Mouse (Mus musculus): ENCODE measurements around the gene Kpna7.
A peak's percentile ranks its signal among the peaks of the same experiment; 100 is the strongest.
"Not testable (repeated sequence)": the region's sequence is repeated elsewhere in the genome, so short reads cannot be mapped to it uniquely, and the experiment has no call there.

Kpna7 gene

DNA sequence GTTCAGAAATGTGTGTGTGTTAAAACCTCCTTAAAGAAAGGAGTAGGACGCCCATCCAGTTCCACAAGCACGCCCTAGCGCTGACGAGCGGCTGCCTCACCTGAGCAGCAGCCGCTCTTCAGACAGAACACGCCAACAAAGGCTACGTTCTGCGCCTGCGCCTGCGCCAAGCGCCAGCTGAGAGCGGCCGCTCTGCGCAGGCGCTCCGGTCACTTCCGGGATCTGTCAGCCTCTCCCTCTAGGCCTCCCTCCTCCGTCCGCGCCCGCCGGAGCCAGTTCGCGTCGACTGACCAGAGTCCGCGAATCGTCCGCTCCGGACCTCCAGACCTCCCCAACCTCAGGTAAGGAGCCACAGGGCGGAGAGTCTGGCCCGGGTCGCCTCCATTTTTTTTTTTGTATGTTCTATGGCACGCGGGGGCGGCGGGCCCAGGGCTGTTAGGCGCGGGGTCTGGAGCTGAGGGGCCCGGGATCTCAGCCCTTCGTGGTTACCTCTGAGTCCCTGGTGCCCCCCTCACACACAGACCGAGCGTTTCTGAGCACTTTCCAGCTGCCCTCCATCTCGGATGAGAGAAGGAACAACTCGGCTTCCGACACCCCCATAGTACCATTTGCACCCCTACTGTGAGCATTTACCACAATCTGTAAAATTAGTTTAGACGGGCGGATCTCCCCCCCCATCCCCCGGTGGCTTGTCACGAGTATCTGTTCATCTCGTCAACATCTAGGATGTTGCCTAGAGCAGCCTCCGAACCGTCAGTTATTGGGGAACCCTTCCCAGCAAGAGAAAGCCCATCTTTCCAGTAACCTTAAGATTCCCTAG is at the start of gene Kpna7, which contains the start of gene Arpc1a:
Kpna7 (minus strand) TSS at position 399 of the 820 bp plus-strand sequence.
Arpc1a (plus strand) TSS at position 199 of the 820 bp plus-strand sequence.
- DNase-seq: peak; percentile 95

DNA sequence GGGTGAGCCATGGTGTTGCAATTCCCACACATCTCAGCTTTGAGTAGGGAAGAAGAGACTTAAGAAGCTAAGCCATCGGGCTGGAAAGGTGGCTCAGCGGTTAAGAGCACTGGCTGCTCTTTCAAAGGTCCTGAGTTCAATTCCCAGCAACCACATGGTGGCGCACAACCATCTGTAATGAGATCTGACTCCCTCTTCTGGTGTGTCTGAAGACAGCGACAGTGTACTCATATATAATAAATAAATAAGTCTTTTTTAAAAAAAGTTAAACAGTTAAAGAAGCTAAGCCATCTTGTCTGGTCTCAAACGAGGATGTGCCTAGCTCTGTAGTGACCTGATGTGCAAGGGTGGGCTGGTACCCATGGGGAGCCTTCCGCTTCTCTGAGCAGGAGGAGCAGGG is 49.4 kb upstream of the Kpna7 start:
- DNase-seq: not testable (repeated sequence)

DNA sequence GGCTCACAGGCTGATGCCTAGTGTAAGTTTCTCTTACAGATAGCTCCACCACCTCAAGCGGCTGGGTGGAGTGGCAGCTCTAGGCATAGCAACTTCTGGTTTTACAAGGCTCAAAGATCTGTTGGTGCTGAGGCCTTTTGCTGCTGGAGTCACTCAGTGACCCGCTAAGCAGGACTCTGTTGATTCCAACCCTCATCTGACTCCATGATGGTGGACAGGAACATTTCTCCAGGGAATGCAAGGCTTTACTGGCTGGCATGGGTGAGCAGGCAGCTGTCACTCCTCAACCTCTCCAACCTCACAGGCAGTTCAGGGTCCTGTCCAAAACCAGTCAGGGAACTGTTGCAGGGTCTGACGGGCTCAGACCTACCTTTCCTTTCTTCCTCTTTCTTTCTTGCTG is 47.2 kb upstream of the Kpna7 start:
- no peak for DNase-seq

DNA sequence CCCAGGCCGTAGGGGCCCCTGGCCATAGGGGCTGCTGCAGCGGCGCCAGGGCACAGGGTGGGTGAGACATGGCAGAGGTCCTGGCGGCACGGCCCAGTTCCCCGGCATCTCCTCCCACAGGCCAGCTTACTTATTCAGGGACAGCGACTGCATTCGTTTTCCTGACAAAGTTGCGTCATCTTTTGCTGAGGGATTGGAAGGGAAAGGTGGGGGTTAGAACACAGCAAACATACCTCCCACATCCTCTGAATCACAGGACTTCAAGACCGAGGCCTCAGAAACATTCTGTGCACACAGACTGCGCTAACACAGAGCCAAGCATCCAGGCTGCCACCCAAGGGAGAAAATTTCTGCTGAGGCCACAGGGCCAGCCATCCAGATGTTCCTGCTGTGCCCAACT is 46.4 kb upstream of the Kpna7 start:
- no peak for DNase-seq

DNA sequence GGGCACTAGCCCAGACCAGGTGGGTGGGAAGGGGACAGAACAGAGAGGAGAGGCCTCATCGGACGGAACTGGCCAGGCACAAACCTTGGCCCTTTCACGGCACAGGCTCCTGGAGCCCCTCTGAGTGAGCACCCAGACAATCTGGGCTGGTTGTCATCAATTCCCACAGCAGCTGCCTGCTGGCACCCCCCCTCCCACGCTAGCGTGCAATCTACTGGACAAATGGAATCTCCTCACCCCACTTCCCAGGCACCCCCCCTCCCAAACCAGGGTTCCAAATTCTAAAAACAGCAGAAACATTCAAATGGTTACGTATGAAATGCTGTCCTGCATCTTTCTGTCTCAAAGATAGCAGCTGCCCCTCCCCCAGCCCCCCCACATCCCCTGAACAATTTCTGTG is 45.9 kb upstream of the Kpna7 start:
- not testable (repeated sequence) for DNase-seq

DNA sequence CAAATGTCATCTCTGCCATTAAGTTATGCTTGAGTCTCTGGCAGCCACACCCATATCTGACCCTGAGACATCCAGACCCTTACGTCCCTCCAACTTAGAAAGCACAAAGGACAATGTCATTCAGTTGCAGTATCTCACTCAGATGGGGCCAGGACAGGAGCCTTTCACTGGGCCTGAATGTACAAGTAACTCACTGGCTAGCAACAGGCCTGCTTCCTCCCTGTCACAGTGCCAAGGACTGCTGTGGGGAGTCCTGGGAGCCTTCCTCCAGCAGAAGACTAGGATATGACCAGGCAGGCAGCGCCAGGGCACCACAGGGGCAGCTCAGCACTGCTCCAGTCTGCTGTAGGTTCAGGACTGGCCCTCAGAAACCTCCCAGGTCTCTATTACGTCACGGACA is 45.3 kb upstream of the Kpna7 start:
- no peak for DNase-seq

DNA sequence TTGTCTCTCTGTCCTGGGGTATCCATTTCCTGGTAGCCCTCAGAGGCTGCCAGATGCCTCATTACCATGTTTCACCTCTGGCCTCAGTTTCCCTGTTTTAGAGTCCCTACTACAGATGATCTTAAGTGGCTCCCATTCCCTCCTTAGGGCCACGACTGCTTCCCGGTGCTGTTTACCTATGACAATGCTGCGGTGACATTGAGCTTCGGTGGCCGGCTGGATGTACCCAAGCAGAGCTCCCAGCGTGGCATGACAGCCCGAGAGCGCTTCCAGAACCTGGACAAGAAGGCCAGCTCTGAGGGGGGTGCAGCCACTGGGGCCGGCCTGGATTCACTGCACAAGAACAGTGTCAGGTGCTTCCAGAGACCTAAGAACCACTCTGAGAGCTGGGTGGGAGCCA is 42.8 kb upstream of the Kpna7 start:
- DNase-seq: no peak

DNA sequence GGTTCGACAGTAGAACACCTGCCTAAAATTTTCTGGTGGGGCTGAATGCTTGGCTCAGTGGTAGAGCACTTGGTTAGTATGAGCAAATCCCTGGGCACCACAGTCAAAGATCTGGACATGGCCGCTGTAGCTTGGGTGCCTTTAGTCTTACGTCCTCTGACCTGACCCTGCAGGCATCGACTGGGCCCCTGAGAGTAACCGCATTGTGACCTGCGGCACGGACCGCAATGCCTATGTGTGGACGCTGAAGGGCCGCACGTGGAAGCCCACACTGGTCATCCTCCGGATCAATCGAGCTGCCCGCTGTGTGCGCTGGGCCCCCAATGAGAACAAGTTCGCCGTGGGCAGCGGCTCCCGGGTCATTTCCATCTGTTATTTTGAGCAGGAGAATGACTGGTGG is 39.6 kb upstream of the Kpna7 start:
- DNase-seq: no peak

DNA sequence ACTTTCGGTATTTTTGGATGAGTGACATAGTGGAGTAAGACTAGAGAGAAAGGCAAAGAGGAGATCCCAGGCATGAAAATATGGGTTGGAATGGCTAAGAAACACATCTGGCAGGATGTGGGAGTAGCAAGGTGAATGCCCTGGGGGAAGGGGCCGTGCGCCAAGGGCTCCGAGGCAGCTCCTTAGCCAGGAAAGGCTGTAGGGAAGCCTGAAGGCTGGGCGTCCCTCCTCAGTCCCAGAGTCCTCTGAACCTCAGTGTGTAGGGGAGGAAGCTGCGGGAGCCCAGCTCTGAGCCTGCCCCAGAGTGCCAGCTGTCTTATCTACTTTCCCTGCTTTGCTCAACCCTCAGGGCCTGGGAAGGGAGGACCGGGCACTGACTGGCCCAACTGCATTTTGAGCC is 37.1 kb upstream of the Kpna7 start:
- DNase-seq: no peak

DNA sequence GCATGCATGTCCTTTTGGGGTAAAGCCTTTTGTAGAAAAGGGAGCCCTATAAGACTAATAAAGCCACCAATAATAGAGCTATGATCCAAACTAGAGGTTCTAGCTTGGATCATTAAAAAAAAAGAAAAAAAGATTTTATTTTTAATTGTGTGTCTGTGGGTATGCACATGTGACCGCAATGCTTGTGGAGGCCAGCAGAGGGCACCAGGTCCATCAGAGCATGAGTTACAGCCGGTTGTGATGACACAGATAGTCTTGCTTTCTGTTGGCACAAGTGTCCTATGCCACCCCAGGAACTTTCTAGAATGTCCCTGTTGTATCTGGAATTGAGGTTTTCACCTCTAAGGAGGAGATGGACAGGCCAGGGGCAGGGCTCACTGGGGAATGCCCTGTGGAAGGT is 35.6 kb upstream of the Kpna7 start:
- no peak for DNase-seq

DNA sequence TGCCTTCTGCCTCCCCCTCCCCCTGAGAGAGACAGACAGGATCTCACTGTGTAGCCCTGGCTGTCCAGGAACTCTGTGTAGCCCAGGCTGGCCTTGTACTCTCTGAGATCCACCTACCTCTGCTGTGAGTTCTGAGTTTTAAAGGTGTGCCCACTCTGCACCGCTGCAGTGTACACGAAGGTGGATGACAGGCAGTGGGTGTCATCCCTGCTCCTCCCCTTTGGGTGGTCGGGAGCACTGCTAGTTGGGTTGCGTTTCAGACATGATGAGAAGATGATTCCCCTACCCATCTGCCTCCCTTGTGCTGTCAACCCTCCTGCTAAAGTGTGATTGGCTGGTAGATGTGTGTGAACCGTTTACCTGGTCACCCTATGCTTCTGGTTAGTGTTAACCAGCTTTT is 34.6 kb upstream of the Kpna7 start:
- DNase-seq: no peak

DNA sequence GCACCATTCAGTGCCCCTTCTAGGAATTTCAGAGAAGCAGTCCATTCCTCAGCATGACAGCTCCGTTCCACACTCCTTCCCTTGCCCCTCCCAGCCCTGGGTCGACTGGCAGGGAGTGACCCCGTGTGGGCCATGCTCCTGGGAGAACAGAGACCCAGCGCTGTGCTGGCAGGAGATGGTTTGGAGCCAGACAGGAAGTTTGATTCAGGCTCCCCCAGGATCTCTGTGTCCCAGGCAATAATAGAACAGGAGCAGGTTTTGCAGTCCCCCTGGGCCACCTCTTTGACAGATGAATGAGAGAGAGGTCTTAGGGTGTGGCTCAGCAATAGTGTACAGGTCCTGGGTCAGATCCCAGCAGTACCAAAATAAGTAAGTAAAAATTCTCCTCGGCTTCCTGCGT is 34.2 kb upstream of the Kpna7 start:
- peak; percentile 28 for DNase-seq

DNA sequence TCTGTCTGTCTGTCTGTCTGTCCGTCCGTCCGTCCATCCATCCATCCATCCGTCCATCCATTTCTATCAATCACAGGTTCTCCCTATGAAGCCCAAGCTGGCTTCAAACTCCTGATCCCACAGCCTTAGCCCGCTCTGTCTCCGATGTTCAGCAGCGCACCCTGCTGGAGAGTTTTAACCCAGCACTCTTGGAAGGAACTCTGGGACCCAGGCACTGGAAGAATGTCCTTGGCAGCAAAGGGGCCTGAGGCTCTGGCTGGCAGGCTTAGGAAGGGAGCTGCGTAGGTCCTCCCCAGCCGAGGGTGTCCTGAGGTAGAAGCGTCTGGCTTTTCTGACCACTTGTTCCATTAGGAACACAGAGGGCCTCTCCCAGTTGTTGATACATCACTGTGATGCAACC is 33.1 kb upstream of the Kpna7 start:
- peak; percentile 59 for DNase-seq

DNA sequence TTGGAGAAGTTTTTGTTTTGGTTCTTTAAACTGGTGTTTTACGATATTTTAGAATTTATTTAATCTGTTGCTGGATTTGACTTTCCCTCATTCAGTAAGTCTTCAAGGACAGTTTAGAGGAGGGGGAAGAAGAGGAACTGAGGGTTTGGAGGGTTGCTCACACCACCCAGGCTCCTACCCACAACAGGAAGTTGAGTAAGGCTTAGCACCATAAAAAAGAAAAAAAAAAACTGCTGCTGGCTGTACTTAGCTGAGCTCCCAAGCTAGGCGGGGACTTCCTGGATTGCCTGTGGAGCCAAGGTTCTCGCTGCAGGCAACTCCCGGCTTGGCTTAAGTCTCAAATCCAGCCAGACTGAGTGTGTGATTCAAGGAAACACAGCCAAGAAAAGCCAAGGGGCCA is 32.5 kb upstream of the Kpna7 start:
- peak; percentile 75 for DNase-seq

DNA sequence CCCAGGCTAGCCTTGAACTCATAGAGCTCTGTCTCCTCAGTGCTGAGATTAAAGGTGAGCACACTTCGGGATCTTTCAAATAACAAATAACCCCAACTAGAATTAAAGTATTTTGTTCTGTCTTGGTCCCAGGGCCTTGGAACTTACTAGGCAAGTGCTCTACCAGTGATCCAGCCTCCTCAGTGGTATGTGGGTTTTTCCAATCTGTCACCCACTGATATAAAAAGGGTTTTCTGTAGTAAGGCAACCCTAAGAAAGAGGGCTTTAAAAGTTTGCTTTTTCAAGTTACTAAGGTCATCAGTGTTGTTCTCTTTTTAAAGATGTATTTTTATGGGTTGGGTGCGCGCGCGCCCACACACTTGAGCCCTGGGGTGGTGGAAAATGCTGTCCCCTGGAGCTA is 31.9 kb upstream of the Kpna7 start:
- DNase-seq: no peak

DNA sequence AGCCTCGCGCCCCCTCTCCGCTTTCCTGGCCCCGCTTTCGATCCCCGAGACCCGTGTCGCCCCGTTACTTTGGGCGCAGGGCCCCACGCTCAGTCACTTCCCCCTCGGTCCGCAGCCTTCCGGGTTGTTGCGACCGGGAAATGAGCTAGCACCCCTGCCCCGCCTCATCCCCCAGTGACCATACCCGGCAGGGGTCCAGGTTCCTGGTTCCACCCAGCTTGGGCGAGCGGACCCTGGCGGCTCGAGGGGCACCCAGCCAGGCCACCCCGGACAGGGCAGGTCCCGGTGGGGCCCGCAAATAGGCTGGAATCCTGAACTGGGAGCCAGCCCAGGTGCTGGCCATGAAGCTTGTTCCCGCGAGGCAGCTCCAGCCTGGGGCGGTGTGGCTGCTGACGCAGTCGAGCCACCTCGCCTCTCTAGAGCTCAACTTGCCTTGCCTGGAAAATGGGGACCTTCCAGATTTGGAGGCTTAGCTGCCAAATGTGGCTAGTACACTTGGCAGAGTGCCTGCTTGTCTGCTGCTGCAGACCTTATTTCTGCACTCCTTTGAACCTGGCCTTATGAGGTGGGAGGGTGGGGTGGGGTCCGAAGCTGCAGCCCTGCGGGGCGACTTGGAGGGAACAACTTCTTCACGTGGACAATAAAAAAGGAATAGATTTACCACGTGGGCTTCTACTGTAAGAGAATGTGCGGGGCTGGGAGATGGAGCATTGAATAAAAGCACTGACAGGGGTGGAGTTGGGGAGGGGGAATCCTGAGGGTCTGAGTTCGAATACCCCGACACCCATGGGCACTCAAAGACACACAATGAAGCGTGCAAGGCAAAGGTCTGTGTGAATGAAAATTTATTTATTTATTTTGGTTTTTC is 31.0 kb upstream of the Kpna7 start:
- DNase-seq: peak; percentile 57

DNA sequence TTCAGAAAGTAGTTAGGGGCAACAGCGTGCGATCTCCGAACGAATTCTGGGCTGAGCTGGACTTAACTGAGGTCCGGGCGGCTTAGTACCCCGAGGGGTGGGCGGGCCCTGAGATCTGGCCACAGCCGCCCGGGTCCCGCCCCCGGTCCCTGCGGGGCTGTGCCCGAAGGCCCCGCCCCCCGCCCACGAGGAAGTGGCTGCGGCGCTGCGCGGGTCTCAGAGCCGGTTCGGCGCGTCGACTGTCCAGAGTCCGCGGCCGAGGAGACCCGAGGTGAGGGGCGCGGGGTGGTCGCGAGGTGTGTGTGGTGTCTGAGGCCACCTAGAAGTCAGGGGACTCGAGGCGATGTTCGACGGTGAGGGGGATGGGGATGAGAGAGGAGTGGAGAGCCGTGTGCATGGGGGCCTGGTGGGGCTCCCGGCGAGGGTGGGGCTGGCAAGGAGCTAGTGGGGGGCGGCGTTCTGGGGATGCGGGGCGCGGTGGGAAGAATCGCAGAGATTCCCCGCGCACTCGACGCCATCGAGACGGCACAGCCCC is 30.3 kb upstream of the Kpna7 start, which contains the start of gene Arpc1b:
Arpc1b (plus strand) TSS at position 145 of the 535 bp plus-strand sequence.
- DNase-seq: peak; percentile 66

DNA sequence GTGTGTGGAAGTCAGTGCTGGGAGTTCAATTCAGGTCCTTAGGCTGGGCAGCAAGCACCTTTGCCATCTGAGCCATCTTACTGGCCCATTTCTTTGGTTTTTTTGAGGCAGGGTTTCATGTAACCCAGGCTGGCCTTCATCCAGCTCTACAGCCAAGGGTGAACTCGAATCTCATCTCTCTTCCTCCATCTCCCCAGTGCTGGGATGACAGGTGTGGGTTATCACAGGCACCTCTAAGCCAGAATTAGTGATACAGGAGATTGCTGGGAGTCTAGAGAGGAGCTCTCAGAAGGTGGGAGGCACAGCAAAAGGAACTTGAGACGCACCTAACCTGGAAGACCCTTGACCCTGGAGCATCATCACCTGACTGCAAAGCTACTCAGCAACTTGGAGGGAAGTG is 29.6 kb upstream of the Kpna7 start:
- peak; percentile 15 for DNase-seq

DNA sequence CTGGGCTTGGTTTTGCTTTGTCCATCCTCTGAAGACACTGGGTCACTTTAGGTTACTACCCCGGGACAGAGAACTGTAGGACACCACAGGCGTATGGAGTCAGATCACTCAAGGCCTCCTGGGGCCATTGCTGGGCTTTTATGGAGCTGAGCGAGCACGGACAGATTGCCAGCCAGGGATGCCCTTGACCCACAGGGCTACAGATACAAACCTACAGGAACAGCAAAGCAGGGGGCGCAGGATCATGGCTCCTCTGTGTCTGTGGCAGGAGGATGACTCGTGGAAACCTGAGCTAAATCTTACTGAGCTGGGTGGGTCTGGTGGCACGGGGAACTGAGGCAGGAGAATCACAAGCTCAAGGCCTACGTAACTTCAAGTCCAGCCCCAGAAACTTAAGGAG is 28.7 kb upstream of the Kpna7 start:
- no peak for DNase-seq

DNA sequence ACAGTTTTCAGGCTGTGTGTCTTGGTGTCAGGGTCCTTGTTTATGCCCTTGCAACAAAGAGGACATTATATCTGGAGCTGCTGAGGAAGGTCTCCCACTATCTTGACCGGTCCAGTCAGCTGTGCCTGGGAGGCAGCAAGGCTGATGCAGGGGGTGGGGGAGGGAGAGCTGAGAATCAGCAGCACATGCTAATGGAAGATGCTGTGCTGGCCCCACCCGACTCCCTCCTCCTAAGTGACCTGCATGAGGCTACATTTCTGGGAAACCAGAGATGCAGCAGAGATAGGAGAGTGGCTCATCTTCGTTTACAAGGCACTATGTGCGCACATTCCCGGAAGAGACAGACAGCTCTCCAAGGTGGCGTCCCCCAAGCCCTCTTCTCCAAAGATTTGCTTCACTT is 26.6 kb upstream of the Kpna7 start:
- DNase-seq: no peak

DNA sequence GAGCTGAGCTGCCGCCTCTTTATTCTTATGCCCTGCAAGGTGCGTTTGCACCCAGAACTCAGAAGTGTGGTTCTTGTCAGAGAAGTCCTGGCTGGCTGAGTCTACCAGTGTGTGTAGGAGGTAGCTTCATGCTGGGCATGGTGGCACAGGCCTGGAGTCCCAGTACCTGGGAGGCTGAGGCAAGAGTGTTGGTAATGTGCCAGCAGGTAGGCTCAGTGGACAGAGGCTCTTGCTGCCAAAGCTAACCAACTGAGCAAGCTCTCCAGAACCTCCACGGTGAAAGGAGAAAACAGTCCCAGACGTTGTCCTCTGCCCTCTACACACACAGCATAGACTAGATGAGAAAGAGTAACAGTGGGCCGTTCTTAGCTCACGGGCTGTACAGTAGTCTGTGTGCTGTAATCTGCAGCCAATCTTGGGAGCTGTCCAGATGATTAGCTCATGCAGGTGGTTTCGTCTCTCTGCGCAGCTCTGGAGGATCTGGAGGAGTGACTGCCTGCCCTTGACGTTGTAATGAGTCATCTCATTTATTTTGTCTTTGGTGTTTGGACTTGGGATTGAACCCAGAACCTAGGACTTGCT is 22.0 kb upstream of the Kpna7 start:
- DNase-seq: no peak

DNA sequence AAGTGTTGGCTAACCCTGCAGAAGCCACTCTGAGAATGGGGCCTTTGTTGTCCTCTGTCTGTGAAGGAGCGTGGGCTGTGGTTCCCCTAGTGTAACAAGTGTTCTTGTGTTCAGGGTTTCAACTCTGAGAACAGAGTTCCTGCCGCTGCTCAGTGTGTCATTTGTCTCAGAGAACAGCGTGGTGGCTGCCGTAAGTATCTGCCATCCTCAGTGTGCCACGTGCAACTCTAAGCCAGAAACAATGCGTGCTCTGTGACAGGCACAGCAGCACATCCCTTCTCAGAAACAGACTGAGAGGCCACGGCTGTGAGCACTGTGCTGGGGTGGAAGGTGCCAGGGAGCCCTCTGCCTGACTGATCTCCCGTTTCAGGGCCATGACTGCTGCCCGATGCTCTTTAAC is 20.5 kb upstream of the Kpna7 start:
- no peak for DNase-seq

DNA sequence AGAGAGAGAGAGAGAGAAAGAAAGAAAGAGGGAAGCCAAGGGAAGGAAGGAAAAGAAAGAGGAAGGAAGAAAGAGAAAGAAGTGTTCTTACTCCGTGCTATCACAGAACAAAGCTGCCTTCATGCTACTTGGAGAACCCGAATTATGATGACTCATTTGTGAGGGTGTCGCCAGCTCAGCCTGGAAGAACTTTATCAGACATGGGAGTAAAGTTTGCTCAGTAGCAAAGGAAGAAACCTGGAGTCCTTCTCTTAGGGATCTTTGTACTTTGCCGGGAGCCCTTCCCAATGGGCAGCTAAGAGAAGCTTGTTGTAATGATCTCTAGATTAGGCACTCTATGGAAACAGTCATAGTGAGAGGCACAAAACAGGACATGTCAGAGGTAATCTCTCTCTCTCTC is 18.9 kb upstream of the Kpna7 start:
- no peak for DNase-seq

Data from kidney, adult 9 months (tissue).